Mouse (Mus musculus): ENCODE measurements around the gene Btbd8.

The Btbd8 gene

GRCm38 (mm10) chr5:107450299-107450698 lies 12.5 kb downstream of the Btbd8 start:
- 84% methylated on average over 5 of the region's 5 CpGs for WGBS

- WGBS = 97% methylated on average over 4 of the region's 4 CpGs
Observed at GRCm38 (mm10) chr5:107462147-107463076, 24.6 kb downstream of the Btbd8 start.

- 21% methylated on average over 5 of the region's 5 CpGs for WGBS
Observed at GRCm38 (mm10) chr5:107466501-107466900, 28.7 kb downstream of the Btbd8 start.

GRCm38 (mm10) chr5:107467098-107467497 lies 29.3 kb downstream of the Btbd8 start:
- WGBS = 60% methylated on average over 4 of the region's 4 CpGs

- 65% methylated on average over 10 of the region's 10 CpGs for WGBS
Observed at GRCm38 (mm10) chr5:107470600-107471329, 33.0 kb downstream of the Btbd8 start.

- 80% methylated on average over 2 of the region's 2 CpGs for WGBS
Observed at GRCm38 (mm10) chr5:107480194-107480593, 42.4 kb downstream of the Btbd8 start.

- 83% methylated on average over 4 of the region's 4 CpGs for WGBS
Observed at GRCm38 (mm10) chr5:107488996-107489395, 51.2 kb downstream of the Btbd8 start.

- 79% methylated on average over 9 of the region's 9 CpGs for WGBS
Observed at GRCm38 (mm10) chr5:107491036-107491435, 53.2 kb downstream of the Btbd8 start.

- WGBS = 97% methylated on average over 2 of the region's 2 CpGs
Observed at GRCm38 (mm10) chr5:107492471-107492870, 54.7 kb downstream of the Btbd8 start.

GRCm38 (mm10) chr5:107494759-107495158 lies 57.0 kb downstream of the Btbd8 start:
- 89% methylated on average over 5 of the region's 5 CpGs for WGBS

- 75% methylated on average over 2 of the region's 2 CpGs for WGBS
Observed at GRCm38 (mm10) chr5:107496047-107496446, 58.2 kb downstream of the Btbd8 start.

- WGBS = 31% methylated on average over 10 of the region's 10 CpGs
Observed at GRCm38 (mm10) chr5:107497519-107498501, 60.0 kb downstream of the Btbd8 start.

GRCm38 (mm10) chr5:107498806-107499310 lies 61.1 kb downstream of the Btbd8 start:
- WGBS = 41% methylated on average over 5 of the region's 5 CpGs

GRCm38 (mm10) chr5:107499891-107500535 lies 62.2 kb downstream of the Btbd8 start:
- WGBS = 48% methylated on average over 5 of the region's 5 CpGs

GRCm38 (mm10) chr5:107500741-107501140 lies 62.9 kb downstream of the Btbd8 start:
- WGBS = 38% methylated on average over 1 of the region's 1 CpGs

GRCm38 (mm10) chr5:107507321-107507720 lies 69.5 kb downstream of the Btbd8 start, which contains the start of gene Gm42669:
Gene Gm42669, plus strand, starts transcription at chr5:107507621.
- 74% methylated on average over 4 of the region's 4 CpGs for WGBS

- WGBS = 75% methylated on average over 10 of the region's 10 CpGs
Observed at GRCm38 (mm10) chr5:107510503-107510902, 72.7 kb downstream of the Btbd8 start.

- 36% methylated on average over 2 of the region's 2 CpGs for WGBS
Observed at GRCm38 (mm10) chr5:107511326-107511725, 73.5 kb downstream of the Btbd8 start.

GRCm38 (mm10) chr5:107513583-107513982 lies 75.8 kb downstream of the Btbd8 start:
- WGBS = 43% methylated on average over 7 of the region's 7 CpGs

GRCm38 (mm10) chr5:107515453-107515852 lies 77.7 kb downstream of the Btbd8 start:
- WGBS = 90% methylated on average over 3 of the region's 3 CpGs

- 60% methylated on average over 1 of the region's 1 CpGs for WGBS
Observed at GRCm38 (mm10) chr5:107516087-107516486, 78.3 kb downstream of the Btbd8 start.

Measured in cerebral cortex, adult 2 months (tissue).